Mouse (Mus musculus) kidney, adult 2 months (tissue): ENCODE measurements at regions not wholly inside any gene's neighbourhood (a gene's known extent, or its start where the extent isn't known, plus 50 kb on each side); places are given as distances from the start of the nearest gene placed in this dataset.

Experiments used
- CTCF ChIP-seq: fragments of 200-500 bp; conservative IDR thresholded peaks from 2 replicates; pipeline ENCODE4 v1.5.1; 2011; ENCODE audit warnings: low read depth, mild to moderate bottlenecking, control low read depth, low read length, moderate library complexity, mixed read lengths; ENCODE audit not compliant: insufficient read depth, insufficient read length
- POLR2A ChIP-seq: fragments of 200-500 bp; IDR thresholded peaks from one replicate; pipeline ENCODE4 v1.6.1; 2011; ENCODE audit warnings: low read depth, low read length, control low read depth

GRCm38 (mm10) chr8:103148447-103148846 lies 363.0 kb upstream of the Cdh11 start:
- TF ChIP-seq POLR2A = no peak
- TF ChIP-seq CTCF = no peak
